Mouse (Mus musculus) splenic B cell, adult 2 months (primary cell): ENCODE results near the gene Dennd2d.

Experiments
- DNase-seq: peaks from one replicate; pipeline ENCODE4 v3.0.0-alpha.2; 2011; ENCODE audit warnings: low read depth, low spot score
- H3K27me3 ChIP-seq: 2 replicates; pipeline ENCODE4 v1.6.1; 2012; ENCODE audit warnings: mild to moderate bottlenecking, low read length, moderate library complexity, mixed read lengths; ENCODE audit not compliant: control insufficient read depth, poor library complexity, insufficient read depth, severe bottlenecking
- H3K36me3 ChIP-seq: 2 replicates; pipeline ENCODE4 v1.6.1; 2012; ENCODE audit warnings: mild to moderate bottlenecking, low read length, moderate library complexity, mixed read lengths; ENCODE audit not compliant: control insufficient read depth, poor library complexity, insufficient read depth, severe bottlenecking

Gene Dennd2d

DNA sequence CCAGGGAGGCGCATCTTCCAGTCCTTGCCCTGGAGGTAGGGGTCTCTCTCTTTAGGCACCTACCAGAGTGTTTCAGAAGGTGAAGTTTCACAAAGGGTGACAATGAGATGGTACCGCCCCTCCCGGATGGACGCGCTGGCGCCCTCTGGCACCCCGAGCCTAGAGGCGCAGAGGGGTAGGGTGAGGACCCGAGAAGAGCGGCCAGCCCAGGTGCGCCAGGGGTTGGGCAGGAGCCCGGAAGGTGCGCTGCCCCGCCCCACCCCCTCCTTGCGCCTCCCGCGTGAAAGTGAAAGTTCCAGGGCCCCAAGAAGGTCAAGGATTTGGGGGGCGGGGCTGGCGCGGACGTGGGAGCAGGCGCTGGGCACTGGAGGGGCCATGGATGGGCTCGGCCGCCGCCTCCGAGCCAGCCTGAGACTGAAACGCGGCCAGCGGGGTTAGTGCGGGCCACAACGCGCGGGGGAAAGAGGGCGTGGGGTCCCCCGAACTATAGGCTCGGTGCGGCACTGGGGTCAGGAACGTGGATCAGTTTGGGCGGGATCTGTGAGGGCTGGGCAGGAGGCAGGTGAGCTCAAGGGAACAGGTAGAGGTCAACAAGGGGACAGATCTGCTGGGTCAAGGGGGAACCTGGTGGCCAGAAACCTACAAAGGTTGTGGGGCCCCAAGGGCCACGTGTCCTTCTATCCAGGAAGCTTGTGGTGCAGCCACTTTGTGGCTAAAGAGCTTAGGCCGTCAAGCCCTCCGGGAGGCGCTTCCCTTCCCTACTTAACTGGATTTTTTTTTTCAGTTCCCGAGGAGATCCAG is at the start of gene Dennd2d:
Gene Dennd2d, plus strand, starts transcription at position 125 of the 801 bp plus-strand sequence.
- peak; percentile 79 for DNase-seq
- no peaks in the 10 kb centered on the region for H3K36me3 ChIP-seq

DNA sequence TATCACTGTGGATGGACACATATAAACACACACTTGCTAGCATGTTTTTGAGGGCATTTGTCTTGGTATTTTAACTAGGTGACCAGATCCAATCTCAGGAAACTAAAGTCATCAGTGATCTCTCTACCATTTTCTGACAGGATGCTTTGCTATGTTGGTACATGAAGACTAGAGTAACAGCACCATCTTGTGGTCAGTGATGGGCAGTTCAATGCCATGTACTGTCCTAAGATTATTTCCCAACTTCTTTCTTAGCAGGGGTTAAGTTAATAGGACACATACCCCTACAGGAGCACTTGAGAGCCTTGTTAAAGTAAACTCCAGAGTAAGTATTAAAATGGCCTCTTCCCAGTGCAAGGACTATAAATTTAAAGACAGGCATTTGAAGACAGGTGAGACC is 33.6 kb upstream of the Dennd2d start:
- no peaks in the 10 kb centered on the region for H3K27me3 ChIP-seq
- peak; percentile 81 for DNase-seq

More for the DNA sequence above, at the start of gene Dennd2d:
- H3K27me3 ChIP-seq = no peaks in the 10 kb centered on the region

DNA sequence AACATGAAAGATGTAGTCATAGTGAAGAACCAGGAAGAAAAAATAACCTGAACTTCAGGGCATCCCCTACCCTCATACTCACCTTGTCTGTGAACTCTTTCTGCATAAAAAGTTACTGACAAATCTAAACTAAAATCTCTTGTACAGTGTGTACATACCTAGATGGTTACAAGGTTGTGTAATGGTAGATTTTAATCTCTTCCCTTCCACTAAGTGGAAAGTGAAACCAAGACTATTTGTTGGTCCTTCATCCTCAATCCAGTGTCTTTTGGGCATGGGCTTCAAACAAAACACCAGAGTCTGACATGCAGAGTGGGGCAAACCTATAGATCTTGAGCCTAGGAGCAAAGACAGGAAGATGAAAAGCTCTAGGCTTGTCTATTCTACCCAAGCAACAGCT is 33.2 kb upstream of the Dennd2d start:
- no peaks in the 10 kb centered on the region for H3K27me3 ChIP-seq
- DNase-seq = peak; percentile 20
- H3K36me3 ChIP-seq = no peaks in the 10 kb centered on the region

More for the DNA sequence above, 33.6 kb upstream of the Dennd2d start:
- H3K36me3 ChIP-seq = no peaks in the 10 kb centered on the region

DNA sequence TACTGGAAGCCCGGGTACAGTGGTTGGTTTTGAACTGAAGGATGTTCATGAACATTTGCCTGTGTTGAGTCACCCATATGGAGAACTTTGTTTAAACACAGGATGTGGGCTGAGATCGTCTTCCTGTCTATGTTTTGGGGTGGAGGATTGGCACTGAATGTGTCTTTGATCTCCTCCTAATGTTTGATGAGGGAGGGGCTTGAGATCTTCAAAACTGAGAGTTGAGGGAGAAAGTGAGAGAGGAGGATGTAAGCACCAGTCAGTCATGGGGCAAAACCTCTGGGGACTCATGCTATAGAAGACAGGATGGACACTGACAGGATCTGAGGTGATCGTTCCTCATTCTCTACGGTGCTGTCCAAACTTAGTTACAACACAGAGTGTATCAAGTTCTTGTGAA is 32.6 kb upstream of the Dennd2d start:
- DNase-seq = peak; percentile 74
- H3K27me3 ChIP-seq = no peaks in the 10 kb centered on the region
- H3K36me3 ChIP-seq = no peaks in the 10 kb centered on the region

DNA sequence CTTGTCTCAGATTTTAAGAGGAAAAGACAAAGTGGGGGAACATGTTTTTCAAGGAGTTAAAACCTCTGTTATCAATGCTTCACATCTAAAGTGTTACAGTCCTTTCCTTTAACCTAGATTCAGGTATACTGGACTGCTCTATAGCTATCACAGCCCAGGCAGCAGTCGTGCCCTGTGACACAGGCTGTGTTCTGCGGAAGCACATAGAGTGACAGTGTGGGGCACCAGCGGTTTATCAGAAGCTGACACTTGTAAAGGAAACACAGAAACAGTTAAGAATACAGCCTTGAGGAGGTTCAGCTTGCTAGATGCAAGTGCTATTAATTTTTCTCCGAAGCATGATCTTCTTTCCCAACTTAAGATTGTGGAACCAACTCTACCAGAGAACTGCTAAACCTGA is 29.6 kb upstream of the Dennd2d start:
- Histone ChIP-seq H3K36me3 (no peaks in the 10 kb centered on the region), H3K27me3 (no peaks in the 10 kb centered on the region)
- no peak for DNase-seq

- DNase-seq = no peak
- no peaks in the 10 kb centered on the region for H3K36me3 ChIP-seq
- H3K27me3 ChIP-seq = peaks cover 1% of the 10 kb centered on the region; the same call in 1 of the 2 replicates
These were observed 24.8 kb upstream of the Dennd2d start for GRCm38 (mm10) chr3:106457298-106457869.

DNA sequence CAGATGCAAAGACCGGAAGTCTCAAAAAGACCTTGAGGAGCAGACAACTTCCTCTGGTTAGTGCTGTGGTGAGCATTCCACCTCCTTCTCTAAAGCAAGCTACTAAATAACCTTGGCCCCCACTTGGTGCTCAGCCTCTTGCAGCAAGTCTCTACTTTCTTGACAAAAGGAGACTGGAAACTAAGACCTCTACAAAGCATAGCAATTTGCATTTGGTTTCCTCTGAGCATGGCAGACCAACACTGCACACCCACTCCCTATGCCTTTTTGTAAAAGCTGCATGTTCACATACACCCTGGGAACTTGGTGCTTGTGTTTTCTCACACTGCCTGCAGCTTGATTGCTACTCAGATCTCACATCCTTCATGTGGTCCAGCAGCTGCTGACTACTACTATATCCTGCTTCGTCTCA is 20.1 kb upstream of the Dennd2d start:
- H3K27me3 ChIP-seq = peaks cover 1% of the 10 kb centered on the region
- no peaks in the 10 kb centered on the region for H3K36me3 ChIP-seq
- DNase-seq = peak; percentile 60

DNA sequence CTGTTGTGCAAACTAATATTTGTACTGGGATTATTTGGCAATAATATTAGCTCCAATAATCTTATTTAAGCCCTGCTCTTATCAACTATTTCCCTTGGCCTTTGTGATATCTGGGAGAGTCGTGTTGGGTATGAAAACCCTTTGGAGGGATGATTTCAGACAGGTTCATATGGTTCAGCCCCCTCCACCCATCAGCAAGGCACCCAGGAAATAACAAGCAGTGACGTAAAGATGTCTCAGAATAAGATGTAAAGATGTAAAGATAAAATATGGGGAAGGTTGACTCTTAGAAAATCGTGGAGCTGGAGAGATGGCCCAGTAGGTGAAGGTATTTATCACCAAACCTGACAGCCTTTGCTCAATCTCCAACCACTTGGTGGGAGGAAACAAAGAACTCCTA is 19.7 kb upstream of the Dennd2d start:
- DNase-seq = no peak
- peaks cover 1% of the 10 kb centered on the region for H3K27me3 ChIP-seq
- H3K36me3 ChIP-seq = no peaks in the 10 kb centered on the region

GRCm38 (mm10) chr3:106464750-106465149 is 17.5 kb upstream of the Dennd2d start:
- H3K27me3 ChIP-seq = no peaks in the 10 kb centered on the region; the same call in 1 of the 2 replicates
- no peaks in the 10 kb centered on the region for H3K36me3 ChIP-seq
- peak; percentile 40 for DNase-seq

DNA sequence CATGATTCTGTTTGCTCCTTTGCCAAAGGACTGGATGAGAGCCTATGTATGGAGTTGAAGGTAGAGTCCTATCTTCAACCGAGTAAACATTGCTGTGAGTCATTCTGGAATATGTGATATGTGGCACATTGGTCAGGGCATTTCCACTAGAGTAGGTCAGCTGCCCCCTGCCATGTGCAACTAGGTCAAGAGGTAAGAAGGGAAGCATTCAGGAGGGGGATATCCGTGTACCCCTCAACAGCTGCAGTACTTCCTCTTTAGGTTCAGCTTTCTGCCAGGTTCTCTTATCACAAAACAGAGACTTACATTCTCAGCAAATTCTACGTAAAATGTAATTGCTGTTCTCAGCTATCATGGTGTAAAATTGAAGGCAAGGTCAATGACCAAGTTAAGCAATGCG is 8.0 kb upstream of the Dennd2d start:
- no peaks in the 10 kb centered on the region for H3K36me3 ChIP-seq
- peak; percentile 73 for DNase-seq
- no peaks in the 10 kb centered on the region for H3K27me3 ChIP-seq

DNA sequence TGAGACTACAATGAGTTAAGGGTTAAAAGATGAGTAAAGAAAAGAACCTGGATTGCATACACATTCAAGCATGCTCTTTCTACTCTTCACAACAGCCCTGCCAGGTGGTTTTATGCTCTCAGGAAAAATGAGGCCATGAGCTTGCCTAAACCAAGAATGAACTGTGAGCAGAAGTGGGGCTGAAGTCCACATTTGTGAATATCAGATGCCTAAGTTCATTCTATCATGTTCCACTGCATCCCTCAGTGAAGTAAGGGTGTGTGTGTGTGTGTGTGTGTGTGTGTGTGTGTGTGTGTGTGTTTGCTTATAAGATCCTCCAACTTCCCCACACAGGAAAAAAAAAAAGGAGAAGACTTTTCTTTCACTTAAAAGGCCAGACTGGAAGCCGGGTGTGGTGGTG is 5.3 kb upstream of the Dennd2d start:
- H3K27me3 ChIP-seq = no peaks in the 10 kb centered on the region
- no peak for DNase-seq
- H3K36me3 ChIP-seq = no peaks in the 10 kb centered on the region

GRCm38 (mm10) chr3:106483297-106483696 is 1.1 kb downstream of the Dennd2d start:
- Histone ChIP-seq H3K36me3 (no peaks in the 10 kb centered on the region; the same call in 1 of the 2 replicates), H3K27me3 (no peaks in the 10 kb centered on the region)
- DNase-seq = peak; percentile 57

- H3K36me3 ChIP-seq = no peaks in the 10 kb centered on the region; the same call in 1 of the 2 replicates
- H3K27me3 ChIP-seq = no peaks in the 10 kb centered on the region
- DNase-seq = peak; percentile 82
These were observed 1.7 kb downstream of the Dennd2d start for GRCm38 (mm10) chr3:106483796-106484405.

- no peaks in the 10 kb centered on the region; the same call in 1 of the 2 replicates for H3K36me3 ChIP-seq
- DNase-seq = no peak
- H3K27me3 ChIP-seq = no peaks in the 10 kb centered on the region
These were observed 2.7 kb downstream of the Dennd2d start for GRCm38 (mm10) chr3:106484861-106485260.

DNA sequence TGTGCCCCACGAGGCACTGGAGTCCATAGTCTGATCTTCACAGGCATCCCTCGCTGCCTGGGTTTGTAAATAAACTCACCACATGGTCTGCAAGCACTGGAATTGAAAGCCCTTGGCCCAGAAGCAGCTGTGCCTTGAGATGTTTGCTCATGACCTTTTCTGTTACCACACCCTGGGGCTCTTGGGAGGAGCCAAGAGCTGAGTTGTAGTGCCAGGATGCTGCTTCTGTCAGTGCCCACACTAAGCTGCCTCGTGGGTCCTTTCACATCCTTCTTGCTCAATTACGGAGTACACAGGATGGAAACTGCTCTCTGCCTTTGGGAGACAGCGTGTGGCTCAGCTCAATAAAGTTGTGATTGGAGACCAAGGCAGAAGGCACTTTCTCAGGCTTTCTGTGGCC is 3.6 kb downstream of the Dennd2d start:
- peak; percentile 16 for DNase-seq
- no peaks in the 10 kb centered on the region for H3K27me3 ChIP-seq
- peaks cover 1% of the 10 kb centered on the region; the same call in 1 of the 2 replicates for H3K36me3 ChIP-seq
